Mouse (Mus musculus) cerebellum, adult 2 months (tissue): ENCODE measurements at regions not wholly inside any gene's neighbourhood (a gene's known extent, or its start where the extent isn't known, plus 50 kb on each side); places are given as distances from the start of the nearest gene placed in this dataset.

Experiments used
- DNase-seq, 2 experiments: peaks; one replicate each; pipeline ENCODE4 v3.0.0; 2021
- H3K27ac ChIP-seq: fragments of 200-500 bp; 2 replicates; pipeline ENCODE4 v1.5.1; 2012; ENCODE audit warnings: low read length, control low read depth, inconsistent platforms; ENCODE audit not compliant: insufficient read depth
- H3K27me3 ChIP-seq: fragments of 200-500 bp; 2 replicates; pipeline ENCODE4 v1.6.1; 2012; ENCODE audit warnings: inconsistent platforms, mild to moderate bottlenecking, low read length, moderate library complexity; ENCODE audit not compliant: control insufficient read depth, insufficient read depth
- H3K4me1 ChIP-seq: fragments of 200-500 bp; 2 replicates; pipeline ENCODE4 v1.6.1; 2011; ENCODE audit warnings: low read length; ENCODE audit not compliant: control insufficient read depth, insufficient read depth
- H3K4me3 ChIP-seq: fragments of 200-500 bp; replicated peaks from 2 replicates; pipeline ENCODE3; 2011; ENCODE audit warnings: mild to moderate bottlenecking, low read depth, low read length, control low read depth; ENCODE audit not compliant: insufficient read depth
- CTCF ChIP-seq: fragments of 200-500 bp; IDR thresholded peaks from 2 replicates; pipeline ENCODE4 v1.5.1; 2011; ENCODE audit warnings: low read depth, mild to moderate bottlenecking, control low read depth, low read length, moderate library complexity, borderline replicate concordance; ENCODE audit not compliant: insufficient read depth
- POLR2A ChIP-seq: fragments of 200-500 bp; IDR thresholded peaks from 2 replicates; pipeline ENCODE4 v1.6.1; 2011; ENCODE audit warnings: low read length, control low read depth, borderline replicate concordance; ENCODE audit not compliant: insufficient read depth
- WGBS: fragments of 180-500 bp; shearing (Covaris S2); methylation state at CpG from one replicate; pipeline ENCODE4 v1.1.7; 2018; 5-methylcytosine and 5-hydroxymethylcytosine counted together

GRCm38 (mm10) chr8:91855881-91856280 lies 54.0 kb upstream of the Irx3 start:
- H3K4me1 ChIP-seq = no peaks in the 10 kb centered on the region
- TF ChIP-seq POLR2A (no peak), CTCF (no peak)
- H3K27me3 ChIP-seq = no peaks in the 10 kb centered on the region
- no peak overlapping the region for H3K4me3 ChIP-seq
- no peak for DNase-seq
- WGBS = 61% methylated on average over 14 of the region's 14 CpGs
- no peak overlapping the region for H3K27ac ChIP-seq

- H3K27me3 ChIP-seq = no peaks in the 10 kb centered on the region
- DNase-seq = no peak
- no peak overlapping the region for H3K4me3 ChIP-seq
- TF ChIP-seq CTCF (no peak), POLR2A (no peak)
- no peaks in the 10 kb centered on the region for H3K4me1 ChIP-seq
- WGBS = 46% methylated on average over 4 of the region's 4 CpGs
- no peak overlapping the region for H3K27ac ChIP-seq
Observed at GRCm38 (mm10) chr8:91854369-91854768, 52.5 kb upstream of the Irx3 start.

GRCm38 (mm10) chr8:91853803-91854202 lies 51.9 kb upstream of the Irx3 start:
- no peaks in the 10 kb centered on the region for H3K4me1 ChIP-seq
- no peak for DNase-seq
- no peak overlapping the region for H3K4me3 ChIP-seq
- H3K27ac ChIP-seq = no peak overlapping the region
- 29% methylated on average over 2 of the region's 2 CpGs for WGBS
- H3K27me3 ChIP-seq = no peaks in the 10 kb centered on the region
- TF ChIP-seq POLR2A (no peak), CTCF (no peak)

- H3K27me3 ChIP-seq = no peaks in the 10 kb centered on the region
- no peak overlapping the region for H3K4me3 ChIP-seq
- no peak for TF ChIP-seq CTCF
- no peak for TF ChIP-seq POLR2A
- no peaks in the 10 kb centered on the region for H3K4me1 ChIP-seq
- WGBS = 65% methylated on average over 4 of the region's 4 CpGs
- H3K27ac ChIP-seq = no peak overlapping the region
- DNase-seq = no peak
Observed at GRCm38 (mm10) chr8:91853336-91853735, 51.5 kb upstream of the Irx3 start.
